Mouse (Mus musculus) neutrophil, adult 5-6 weeks (primary cell): ENCODE results near the gene Smtnl2. TPM values are rescaled to one million over a fixed set of nuclear protein-coding genes. Genes with fewer than 3 reads are reported as not detected.

ENCODE experiments used
- ATAC-seq: fragments of 151-379, 151-347 bp; 2 replicates; pipeline ENCODE4 v1.8.0; 2017; ENCODE audit warnings: mild to moderate bottlenecking, moderate TSS enrichment; ENCODE audit not compliant: insufficient number of reproducible peaks, poor library complexity, low FRiP score, severe bottlenecking; ENCODE audit errors: extremely low read depth
- total RNA-seq: library from RNA; stranded (forward); fragments of 200-1000 nt; gene quantifications from 2 replicates; pipeline ENCODE4 v1.2.3, GENCODE M21; 2017

Gene Smtnl2
- total RNA-seq, 1 experiment from 2014 or later = not detected

DNA sequence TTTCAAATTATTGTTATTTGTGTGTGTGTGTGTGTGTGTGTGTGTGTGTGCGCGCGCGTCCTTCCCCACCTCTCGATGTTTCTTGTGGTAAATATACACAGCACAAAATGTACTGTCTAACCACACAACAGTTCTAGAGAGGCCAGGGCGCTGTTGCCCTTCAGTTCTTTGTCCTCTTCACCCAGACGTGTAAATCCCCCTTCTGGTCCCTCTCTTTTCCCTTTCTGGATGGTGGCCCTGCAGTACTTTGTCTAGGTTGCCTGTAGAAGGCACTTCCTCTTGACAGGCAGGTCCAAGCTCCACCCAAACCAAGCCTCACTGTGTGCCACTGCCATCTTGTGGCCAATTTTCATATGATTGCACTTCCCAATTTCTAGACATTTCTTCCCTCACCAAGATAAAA is 17.8 kb upstream of the Smtnl2 start:
- ATAC-seq = peak; percentile 95

- peak; percentile 67 for ATAC-seq
Measured at GRCm38 (mm10) chr11:72428694-72429093, 17.2 kb upstream of the Smtnl2 start.

- no peak for ATAC-seq
Measured at GRCm38 (mm10) chr11:72426884-72427283, 15.4 kb upstream of the Smtnl2 start.

DNA sequence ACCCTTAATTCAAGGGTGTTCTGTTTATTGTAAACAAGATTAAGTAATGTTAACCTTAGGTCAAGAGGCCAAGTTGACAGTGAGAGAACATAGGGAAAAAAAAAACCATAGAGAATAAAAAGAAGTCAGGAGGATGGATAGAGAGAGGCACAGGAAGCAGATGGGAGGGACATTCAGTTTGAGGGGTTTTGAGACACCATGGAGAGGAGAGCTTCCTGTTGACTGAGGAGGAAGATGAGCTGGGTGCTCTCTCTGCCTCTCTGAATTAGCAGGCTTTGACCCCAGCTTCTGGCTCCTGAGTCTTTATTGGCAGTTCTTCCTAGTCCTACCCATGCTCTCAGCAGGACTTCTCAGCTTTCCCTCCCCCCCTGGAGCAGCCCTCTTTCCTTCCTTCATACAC is 13.7 kb upstream of the Smtnl2 start:
- ATAC-seq = no peak

DNA sequence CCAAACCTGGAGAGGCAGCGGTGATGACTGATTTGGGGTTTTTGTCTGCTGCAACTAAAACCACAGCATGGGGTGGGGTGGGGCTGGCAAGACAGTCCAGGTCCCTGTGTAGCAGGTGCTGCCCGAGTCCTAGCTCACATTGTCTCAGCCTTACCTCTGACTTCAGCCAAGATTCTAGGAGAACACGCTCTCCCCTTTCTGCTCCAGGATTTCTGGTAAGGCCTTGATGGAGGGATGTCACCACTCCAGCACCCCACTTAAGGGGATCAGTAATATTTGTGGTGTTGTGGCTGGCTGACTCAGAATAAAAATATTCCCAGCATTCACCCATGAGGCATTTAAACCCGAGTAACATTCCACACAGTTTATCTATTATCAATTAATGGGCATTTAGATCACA is 12.2 kb upstream of the Smtnl2 start:
- ATAC-seq = no peak

- ATAC-seq = no peak
Measured at GRCm38 (mm10) chr11:72421518-72422278, 10.2 kb upstream of the Smtnl2 start.

DNA sequence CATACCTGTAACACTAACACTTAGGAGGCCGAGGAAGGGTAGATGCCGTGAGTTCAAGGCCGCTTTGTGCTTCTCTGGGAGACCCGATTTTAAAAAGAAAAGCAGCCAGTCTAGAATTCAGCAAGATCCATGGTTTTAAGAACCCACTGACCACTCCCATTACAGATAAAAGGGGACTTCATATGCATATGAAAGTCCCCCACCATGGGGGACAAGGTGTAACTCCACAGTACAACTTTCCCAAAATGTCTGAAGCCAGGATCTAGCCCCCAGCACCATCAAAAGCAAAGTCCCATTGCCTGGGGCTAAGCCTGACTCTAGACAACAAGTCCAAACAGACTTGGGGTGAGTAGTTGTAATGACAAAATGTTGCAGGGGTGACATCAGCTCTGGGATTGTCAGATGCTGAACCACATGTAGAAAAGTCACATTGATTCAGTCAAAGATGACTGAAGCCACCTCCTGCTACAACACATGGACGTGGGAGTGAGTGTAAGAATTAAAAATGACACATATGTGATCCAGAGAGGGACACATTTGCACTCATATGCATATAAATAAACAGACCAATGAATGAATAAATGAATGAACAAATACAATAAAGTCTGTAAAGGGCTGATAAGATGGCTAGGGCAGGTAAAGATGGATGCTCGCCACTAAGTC is 9.1 kb upstream of the Smtnl2 start:
- no peak for ATAC-seq

- ATAC-seq = no peak
Measured at GRCm38 (mm10) chr11:72419006-72419405, 7.5 kb upstream of the Smtnl2 start.

GRCm38 (mm10) chr11:72418227-72418626 is 6.7 kb upstream of the Smtnl2 start:
- ATAC-seq = no peak

DNA sequence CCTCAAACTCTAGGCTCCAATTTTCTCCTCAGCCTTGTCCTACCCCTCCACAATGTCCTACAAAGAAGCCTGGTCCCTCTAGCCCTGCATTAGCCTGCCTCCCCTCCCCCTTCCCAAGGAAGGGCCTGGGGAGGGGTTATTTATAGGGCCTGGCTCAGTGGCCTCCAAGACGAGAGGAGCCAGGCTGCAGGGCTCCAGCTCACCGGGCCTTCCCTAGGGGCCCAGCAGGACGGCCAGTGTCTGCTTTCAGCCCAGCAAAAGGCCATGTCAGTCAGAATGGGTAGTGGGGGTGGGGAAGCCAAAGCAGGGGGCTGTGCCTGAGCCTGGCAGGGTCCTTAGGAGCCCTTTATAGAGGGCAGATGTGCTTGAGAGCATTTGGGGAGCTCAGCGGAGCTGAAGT is 5.9 kb upstream of the Smtnl2 start:
- ATAC-seq = no peak

- ATAC-seq = no peak
Measured at GRCm38 (mm10) chr11:72416666-72417065, 5.2 kb upstream of the Smtnl2 start.

GRCm38 (mm10) chr11:72415155-72415554 is 3.6 kb upstream of the Smtnl2 start:
- ATAC-seq = no peak

DNA sequence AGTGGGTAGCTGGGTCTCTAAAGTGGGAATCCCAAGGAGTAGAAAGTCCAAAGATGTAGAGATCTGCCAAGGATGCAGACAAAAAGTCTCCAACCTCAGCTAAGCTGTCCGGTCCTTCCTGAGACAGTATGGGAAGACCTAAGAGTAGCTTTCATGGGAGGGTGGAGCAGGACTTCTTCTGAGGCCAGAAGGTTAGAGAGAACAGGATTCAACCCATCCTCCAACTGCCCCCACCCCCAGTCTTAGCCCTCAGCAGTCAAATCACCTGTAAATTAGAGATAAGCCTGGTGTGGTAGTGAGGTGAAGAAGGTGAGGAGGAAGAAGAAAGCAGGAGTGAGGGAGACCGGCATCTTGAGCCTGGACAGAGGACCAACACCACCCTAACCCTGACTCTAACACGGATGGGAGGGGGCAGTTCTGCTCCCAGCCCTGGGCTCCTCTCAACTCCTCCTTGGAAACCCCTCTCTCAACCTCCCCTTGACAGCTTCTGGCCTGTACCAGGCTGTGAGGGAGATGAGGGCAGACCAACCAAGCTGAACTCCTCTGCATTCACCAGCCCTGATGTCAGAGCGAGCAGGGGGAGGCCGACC is 2.2 kb upstream of the Smtnl2 start:
- no peak for ATAC-seq

GRCm38 (mm10) chr11:72413016-72413415 is 1.5 kb upstream of the Smtnl2 start:
- no peak for ATAC-seq

DNA sequence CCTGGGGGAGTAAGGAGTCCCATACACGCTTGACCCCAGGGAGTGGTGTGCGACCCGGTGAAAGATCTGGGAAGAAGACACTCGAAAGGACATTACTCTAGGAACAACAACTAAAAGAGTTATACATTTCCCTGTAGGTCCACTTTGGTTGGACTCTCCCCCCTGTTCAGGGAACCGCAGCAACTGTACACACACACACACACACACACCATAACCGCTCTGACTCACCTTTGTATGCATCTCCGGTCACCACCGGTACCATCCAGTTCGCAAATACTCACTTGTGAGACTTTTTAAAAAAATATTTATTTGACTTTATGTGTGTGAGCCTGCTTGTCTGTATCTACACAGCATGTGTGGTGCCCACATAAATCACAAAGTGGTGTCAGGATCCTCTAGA is 432 bp upstream of the Smtnl2 start:
- ATAC-seq = no peak

DNA sequence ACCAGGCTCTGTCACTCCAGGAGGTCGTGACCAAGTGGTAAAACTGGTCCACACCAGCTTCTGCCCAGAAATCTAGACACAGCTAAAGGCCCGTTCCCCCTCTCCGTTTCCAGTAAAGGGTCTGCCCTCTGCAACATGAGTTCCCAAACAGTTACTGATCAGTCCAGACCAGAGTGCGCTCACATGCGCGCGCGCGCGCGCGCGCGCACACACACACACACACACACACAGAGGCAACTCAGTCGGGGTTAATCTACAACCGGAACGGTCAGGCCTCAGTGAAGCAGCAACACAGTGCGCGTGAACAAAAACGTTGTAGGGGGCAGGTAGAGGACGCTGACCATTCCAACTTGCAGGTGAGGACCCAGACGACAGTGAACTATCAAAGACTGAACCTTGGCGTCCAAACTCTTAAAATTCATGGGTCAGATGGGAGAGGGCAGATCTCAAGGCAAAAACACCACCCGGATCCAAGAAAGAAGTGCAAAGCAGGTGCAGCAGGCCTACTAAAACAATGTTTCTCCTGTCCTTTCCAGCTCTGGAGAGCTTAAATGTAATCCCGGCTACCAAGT is 906 bp downstream of the Smtnl2 start:
- ATAC-seq = no peak

GRCm38 (mm10) chr11:72409649-72410385 is 1.7 kb downstream of the Smtnl2 start:
- no peak for ATAC-seq

DNA sequence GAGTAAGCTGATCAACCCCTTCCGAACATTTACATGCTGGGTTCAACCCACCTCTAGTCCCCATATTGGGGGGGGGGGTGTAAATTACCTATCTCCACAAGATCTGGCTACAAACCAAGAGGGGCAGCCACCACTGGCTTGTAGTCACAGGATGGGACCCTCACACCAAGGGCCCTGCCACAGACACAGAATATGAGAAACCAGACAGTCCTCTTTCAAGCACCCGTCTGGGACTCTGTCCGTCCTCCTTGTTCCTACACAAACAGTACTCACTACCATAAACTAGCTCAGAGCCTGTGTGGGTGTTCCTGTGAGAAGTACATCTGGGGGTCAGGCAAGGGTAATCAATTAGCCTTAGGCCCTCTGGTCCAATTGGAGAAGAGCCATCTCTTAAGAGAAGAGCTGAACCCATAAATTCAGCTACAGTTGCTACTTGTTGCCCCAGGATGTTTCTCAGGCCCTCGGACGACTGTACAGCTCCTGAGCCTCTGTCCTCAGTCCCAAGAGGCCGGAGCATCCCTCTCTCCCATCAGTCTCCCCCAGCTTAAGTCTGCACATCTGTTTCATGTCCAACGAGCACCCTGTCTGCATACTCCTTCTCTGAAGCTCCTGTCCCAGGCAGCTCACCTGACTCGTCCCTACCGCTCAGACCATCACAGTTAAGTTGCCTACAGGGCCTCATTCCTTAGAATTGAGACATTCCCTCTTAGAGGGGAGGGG is 2.9 kb downstream of the Smtnl2 start:
- no peak for ATAC-seq

DNA sequence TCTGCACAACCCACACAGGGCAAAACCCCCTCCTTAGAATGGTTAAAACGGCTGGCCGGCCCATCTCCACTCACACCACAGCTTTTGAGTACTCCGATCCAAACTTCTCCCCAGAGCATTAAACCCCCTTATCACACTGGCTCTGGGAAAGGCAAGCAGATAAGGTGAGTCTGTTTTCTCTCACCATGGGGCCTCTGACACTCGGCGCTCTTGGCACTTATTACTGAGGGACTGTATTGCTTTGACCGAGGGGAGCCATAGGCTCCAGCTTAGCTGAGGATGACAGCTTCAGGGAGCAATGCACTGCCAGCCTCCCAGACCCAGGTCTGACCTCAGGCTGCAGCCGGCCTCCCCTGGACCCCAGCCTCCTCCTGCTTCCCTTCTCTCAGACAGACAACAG is 3.9 kb downstream of the Smtnl2 start:
- no peak for ATAC-seq
